Mouse (Mus musculus) midbrain, postnatal 0 days (tissue): ENCODE results near the gene Rragb. TPM values are rescaled to one million over a fixed set of nuclear protein-coding genes. Genes with fewer than 3 reads are reported as not detected.
"Not testable (repeated sequence)": the region's sequence is repeated elsewhere in the genome, so short reads cannot be mapped to it uniquely, and the experiment has no call there.

Experiments used
- ATAC-seq: fragments of 200-750 bp; cut with Nextera tagmentation; 2 replicates; pipeline ENCODE4 v1.8.0; 2017; ENCODE audit warnings: moderate number of reproducible peaks, mild to moderate bottlenecking, moderate TSS enrichment, moderate library complexity; ENCODE audit not compliant: low FRiP score
- DNase-seq: peaks from one replicate; pipeline ENCODE4 v3.0.0-alpha.2; 2015; ENCODE audit warnings: low spot score
- H3K27ac ChIP-seq: fragments of 300-500 bp; sonication (generic); 2 replicates; pipeline ENCODE4 v1.5.1; 2014; ENCODE audit warnings: low read depth, mild to moderate bottlenecking, low read length, mixed read lengths
- H3K27me3 ChIP-seq: fragments of 300-500 bp; sonication (generic); 2 replicates; pipeline ENCODE4 v1.6.1; 2014; ENCODE audit warnings: low read length, control low read depth, mixed read lengths; ENCODE audit not compliant: insufficient read depth
- H3K36me3 ChIP-seq: fragments of 300-500 bp; sonication (generic); 2 replicates; pipeline ENCODE4 v1.6.1; 2014; ENCODE audit warnings: low read length, control low read depth, mixed read lengths; ENCODE audit not compliant: insufficient read depth
- H3K4me1 ChIP-seq: fragments of 300-500 bp; sonication (generic); 2 replicates; pipeline ENCODE4 v1.6.1; 2014; ENCODE audit warnings: mild to moderate bottlenecking, control low read depth, antibody characterized with exemption, low read length, mixed read lengths; ENCODE audit not compliant: insufficient read depth
- H3K4me2 ChIP-seq: fragments of 300-500 bp; sonication (generic); 2 replicates; pipeline ENCODE4 v1.6.1; 2014; ENCODE audit warnings: low read depth, mild to moderate bottlenecking, low read length, mixed read lengths; ENCODE audit not compliant: poor library complexity, severe bottlenecking
- H3K4me3 ChIP-seq: fragments of 300-500 bp; sonication (generic); 2 replicates; pipeline ENCODE4 v1.5.1; 2014; ENCODE audit warnings: low read depth, mild to moderate bottlenecking, low read length, moderate library complexity
- H3K9ac ChIP-seq: fragments of 300-500 bp; sonication (generic); replicated peaks from 2 replicates; pipeline ENCODE4 v1.6.1; 2014; ENCODE audit warnings: mild to moderate bottlenecking, low read length, moderate library complexity, mixed read lengths; ENCODE audit not compliant: poor library complexity, severe bottlenecking
- H3K9me3 ChIP-seq: fragments of 300-500 bp; sonication (generic); 2 replicates; pipeline ENCODE4 v1.6.1; 2016; ENCODE audit warnings: low read length, control low read depth
- CTCF ChIP-seq: IDR thresholded peaks from 2 replicates; pipeline ENCODE4 v1.5.1; 2016; ENCODE audit warnings: antibody characterized with exemption, mild to moderate bottlenecking
- WGBS: fragments of 180-500 bp; shearing (Covaris S2); extraction: QIAGEN DNeasy Blood & Tissue Kit; methylation state at CpG from one replicate; pipeline ENCODE4 v1.1.7; 2014; 5-methylcytosine and 5-hydroxymethylcytosine counted together
- polyA plus RNA-seq: library from polyadenylated mRNA; unstranded; fragments of >200 nt; fragmentation: Nextera tagmentation; extraction: Ambion mirVana; gene quantifications from 2 replicates; pipeline ENCODE4 v1.2.1, GENCODE M21; 2015
- total RNA-seq: library from RNA; depleted of rRNA; stranded (reverse); fragments of >200 nt; gene quantifications from 2 replicates; pipeline ENCODE4 v1.2.3, GENCODE M21; 2014; rRNA removed

The Rragb gene
- total and polyA plus RNA-seq, 2 experiments from 2014 or later: 13.9 to 78.9 TPM

DNA sequence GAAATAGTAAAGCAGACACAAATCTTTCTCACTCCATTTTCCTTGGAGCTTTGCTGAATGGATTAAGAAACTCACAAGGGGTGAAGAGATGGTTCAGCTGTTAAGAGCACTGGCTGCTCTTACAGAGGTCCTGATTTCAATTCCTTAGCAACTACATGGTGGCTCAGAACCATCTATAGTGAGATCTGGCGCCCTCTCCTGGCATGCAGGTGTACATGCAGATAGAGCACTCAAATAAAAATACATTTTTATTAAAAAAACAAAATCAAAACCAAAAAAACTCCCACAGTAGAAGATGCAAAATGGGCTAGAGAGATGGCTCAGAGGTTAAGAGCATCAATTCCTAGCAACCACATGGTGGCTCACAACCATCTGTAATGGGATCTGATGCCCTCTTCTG is 35.0 kb downstream of the Rragb start:
- Histone ChIP-seq H3K27me3 (no peaks in the 10 kb centered on the region), H3K4me2 (no peak overlapping the region), H3K4me1 (no peaks in the 10 kb centered on the region), H3K4me3 (no peak overlapping the region), H3K9me3 (no peaks in the 10 kb centered on the region), H3K36me3 (no peaks in the 10 kb centered on the region), H3K27ac (no peak overlapping the region), H3K9ac (no peak overlapping the region)
- 6% methylated on average over 1 of the region's 1 CpGs for WGBS
- TF ChIP-seq CTCF: peak; percentile 30; the same call in 1 of the 2 replicates
- DNase-seq: no peak
- no peak for ATAC-seq

DNA sequence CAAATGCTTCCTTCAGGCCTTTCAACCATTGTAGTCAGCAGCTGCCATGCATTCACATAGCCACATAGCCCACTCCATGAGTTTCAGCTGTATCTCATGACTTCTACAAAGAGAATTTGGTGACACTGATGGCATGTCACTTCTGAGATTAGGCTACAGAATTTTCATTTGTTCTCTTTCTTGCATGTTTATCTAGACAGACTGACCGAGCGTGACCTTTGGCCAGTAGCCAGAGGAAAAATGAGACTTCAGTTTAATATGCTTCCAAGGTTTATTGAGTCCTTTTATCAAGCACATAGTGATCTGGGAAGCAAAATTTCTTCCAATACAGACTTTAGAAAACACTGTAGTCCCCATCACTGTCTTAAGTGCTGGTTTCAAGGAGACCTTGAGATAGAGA is 42.4 kb downstream of the Rragb start:
- ATAC-seq: no peak
- H3K36me3 ChIP-seq: no peaks in the 10 kb centered on the region
- no peak overlapping the region for H3K4me3 ChIP-seq
- no peaks in the 10 kb centered on the region for H3K27me3 ChIP-seq
- H3K9me3 ChIP-seq: no peaks in the 10 kb centered on the region
- no peak for TF ChIP-seq CTCF
- H3K4me1 ChIP-seq: no peaks in the 10 kb centered on the region
- no peak for DNase-seq
- no peak overlapping the region for H3K27ac ChIP-seq
- H3K4me2 ChIP-seq: no peak overlapping the region
- no peak overlapping the region for H3K9ac ChIP-seq
- 90% methylated on average over 2 of the region's 2 CpGs for WGBS

DNA sequence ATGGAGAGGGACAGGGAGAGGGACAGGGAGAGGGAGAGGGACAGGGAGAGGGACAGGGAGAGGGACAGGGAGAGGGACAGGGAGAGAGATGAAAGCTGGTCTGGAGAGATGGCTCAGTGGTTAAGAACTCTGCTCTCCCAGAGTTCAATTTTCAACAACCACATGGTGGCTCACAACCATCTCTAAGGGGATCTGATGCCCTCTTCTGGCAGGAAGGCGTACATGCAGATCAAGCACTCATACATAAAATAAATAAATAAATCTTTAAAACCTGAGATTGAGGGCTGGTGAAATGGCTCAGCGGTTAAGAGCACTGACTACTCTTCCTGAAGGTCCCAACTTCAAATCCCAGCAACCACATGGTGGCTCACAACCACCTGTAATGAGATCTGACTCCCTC is 59.4 kb downstream of the Rragb start:
- 73% methylated on average over 2 of the region's 2 CpGs for WGBS
- DNase-seq, H3K27ac ChIP-seq, H3K4me2 ChIP-seq, H3K4me1 ChIP-seq, H3K4me3 ChIP-seq, H3K9me3 ChIP-seq, H3K36me3 ChIP-seq, ATAC-seq, H3K9ac ChIP-seq, H3K27me3 ChIP-seq: not testable (repeated sequence)

DNA sequence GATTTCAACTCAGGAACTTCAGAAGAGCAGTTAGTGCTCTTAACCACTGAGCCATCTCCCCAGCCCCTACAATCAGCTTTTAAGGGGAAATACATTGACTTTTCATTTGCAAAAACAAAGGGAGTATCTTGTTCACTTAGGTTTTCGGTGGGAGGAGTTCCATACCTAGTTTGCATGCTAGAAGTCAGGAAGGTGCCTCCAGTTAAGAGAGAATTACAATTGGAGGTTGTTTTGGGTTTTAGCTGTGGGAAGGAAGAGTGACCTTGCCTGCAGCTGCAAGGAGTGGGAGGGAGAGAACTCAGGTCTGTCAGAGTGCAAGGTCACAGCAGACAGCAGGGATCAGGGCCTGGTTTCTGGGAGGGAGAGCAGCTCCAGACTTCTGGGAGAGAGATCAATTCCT is 71.3 kb downstream of the Rragb start:
- H3K4me3 ChIP-seq: no peak overlapping the region
- H3K27me3 ChIP-seq: no peaks in the 10 kb centered on the region
- H3K27ac ChIP-seq: no peak overlapping the region
- ATAC-seq (no peak), DNase-seq (no peak)
- WGBS: 76% methylated on average over 1 of the region's 1 CpGs
- no peaks in the 10 kb centered on the region for H3K4me1 ChIP-seq
- H3K4me2 ChIP-seq: no peak overlapping the region
- H3K36me3 ChIP-seq: no peaks in the 10 kb centered on the region
- H3K9ac ChIP-seq: no peak overlapping the region
- no peak for TF ChIP-seq CTCF
- no peaks in the 10 kb centered on the region for H3K9me3 ChIP-seq

Other genes starting within 250 kb of the Rragb start
- gene Usp51, start 133.5 kb upstream of the Rragb start, total RNA-seq: 2.4 and 5.4 TPM in 2 replicates
- gene Usp51, start 133.5 kb upstream of the Rragb start, polyA plus RNA-seq: 3.4 and 3.9 TPM in 2 replicates
- 97.4 and 116 TPM in 2 replicates for gene Mageh1, start 102.4 kb upstream of the Rragb start, total RNA-seq
- gene Mageh1, start 102.4 kb upstream of the Rragb start, polyA plus RNA-seq: 151 and 155 TPM in 2 replicates
- 1.3 and 1.7 TPM in 2 replicates for gene Foxr2, start 21.2 kb upstream of the Rragb start, total RNA-seq
- 1.5 and 1.6 TPM in 2 replicates for gene Foxr2, start 21.2 kb upstream of the Rragb start, polyA plus RNA-seq
- 21.0 and 26.2 TPM in 2 replicates for gene Klf8, start 97.5 kb downstream of the Rragb start, total RNA-seq
- 4.7 and 5.3 TPM in 2 replicates for gene Klf8, start 97.5 kb downstream of the Rragb start, polyA plus RNA-seq